Mouse (Mus musculus): ENCODE results near the gene Elmsan1.

Gene Elmsan1

DNA sequence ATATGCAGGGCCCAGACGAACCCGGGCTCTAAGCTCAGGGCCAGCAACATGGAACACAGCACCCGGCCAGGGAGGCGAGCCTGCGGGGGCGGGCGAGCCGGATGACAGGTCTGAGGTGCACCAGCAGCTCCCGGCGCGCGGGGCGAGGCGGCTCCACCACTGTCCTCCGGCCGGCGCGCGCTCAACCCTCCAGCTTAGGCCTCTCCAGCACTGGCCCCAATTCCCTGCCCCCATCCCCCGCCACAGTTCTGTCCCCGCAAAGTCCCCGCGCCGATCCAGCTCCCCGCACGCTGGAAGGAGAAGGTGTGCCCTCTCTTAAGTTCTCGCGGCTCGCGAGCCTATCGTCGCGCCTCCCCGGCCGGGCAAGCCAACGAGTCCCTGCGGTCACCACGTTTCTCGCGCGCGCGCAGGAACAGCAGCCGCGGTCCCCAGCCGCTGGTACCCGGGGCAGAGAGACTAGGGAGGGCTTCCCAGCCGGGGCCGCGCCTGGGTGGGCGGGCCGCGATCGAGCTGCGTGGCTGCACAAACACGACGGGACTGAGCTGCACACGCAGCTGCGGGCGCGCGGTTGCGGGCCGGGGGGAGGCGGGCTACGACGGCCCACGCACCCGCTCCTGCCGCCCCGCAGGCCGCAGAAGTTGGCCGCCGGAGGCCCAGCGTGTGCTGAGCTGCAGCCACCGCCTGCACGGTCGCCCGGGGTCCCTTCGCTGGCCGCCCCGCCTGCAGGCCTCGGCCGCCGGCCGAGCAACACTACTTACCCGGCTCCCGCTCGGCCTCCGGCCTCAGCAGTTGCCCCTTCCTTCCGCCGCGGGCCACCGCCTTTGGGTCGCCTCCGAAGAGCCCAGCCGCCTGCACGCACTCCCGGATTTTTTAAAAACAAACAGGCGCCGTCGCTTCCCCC lies 25.7 kb downstream of the Elmsan1 start:
- DNase-seq (ENCODE audit: low read depth), result no peak

- DNase-seq (ENCODE audit: low read depth), result no peak
Measured at GRCm38 (mm10) chr12:84192280-84192679, 26.4 kb downstream of the Elmsan1 start.

DNA sequence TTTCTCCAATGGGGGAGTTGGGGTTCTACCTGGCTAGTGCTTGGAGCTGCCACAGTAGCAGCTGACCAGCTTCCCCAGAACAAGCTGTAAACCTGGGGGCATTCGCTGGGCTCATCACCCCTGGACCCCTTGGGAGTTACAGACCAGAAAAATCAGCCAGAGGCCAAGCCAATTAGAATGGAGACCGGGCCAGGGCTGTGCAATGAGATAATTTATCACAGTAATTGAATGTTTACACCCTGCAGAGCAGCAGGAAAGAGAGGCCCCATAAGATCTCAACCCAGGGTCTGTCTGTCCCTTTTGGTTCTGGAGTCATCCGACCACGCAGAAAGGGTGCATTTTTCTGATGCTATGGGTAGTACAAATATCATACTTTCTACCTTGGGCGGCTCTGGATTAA lies 26.9 kb downstream of the Elmsan1 start:
- no peak for DNase-seq (ENCODE audit: low read depth)

GRCm38 (mm10) chr12:84191190-84191589 lies 27.5 kb downstream of the Elmsan1 start:
- no peak for DNase-seq (ENCODE audit: low read depth)

DNA sequence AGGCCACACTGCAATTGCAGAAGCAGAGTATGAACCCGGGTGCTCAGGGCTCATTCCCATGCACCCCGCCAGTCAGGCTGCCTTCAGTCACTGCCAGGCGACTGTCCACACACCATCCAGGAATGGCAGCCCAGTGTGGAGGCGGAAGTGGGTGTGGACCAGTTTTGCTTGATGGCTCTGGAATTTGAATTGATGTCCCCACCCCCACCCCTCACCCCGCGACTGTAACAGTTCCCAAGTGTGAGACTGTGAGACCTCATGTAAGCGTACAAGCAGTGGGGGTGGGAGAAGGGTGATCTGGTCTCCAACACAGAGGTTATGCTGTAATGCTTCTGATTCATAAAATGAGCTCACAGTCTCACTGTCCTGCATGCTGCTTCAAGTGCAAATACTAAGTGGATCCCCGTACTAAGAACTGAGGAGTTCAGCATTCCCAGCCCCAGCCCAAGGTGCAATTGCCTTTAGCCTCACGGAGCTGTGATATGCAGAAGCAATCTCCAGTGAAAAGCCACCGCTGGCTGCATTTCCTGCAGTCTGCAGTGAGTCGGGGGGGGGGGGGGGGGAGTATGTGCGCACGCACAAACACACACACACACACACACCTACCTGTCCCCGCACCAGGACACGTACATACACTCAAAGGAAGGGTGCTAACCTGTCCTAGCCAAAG lies 28.4 kb downstream of the Elmsan1 start:
- DNase-seq (ENCODE audit: low read depth), result no peak

GRCm38 (mm10) chr12:84188881-84189444 lies 29.7 kb downstream of the Elmsan1 start:
- no peak for DNase-seq (ENCODE audit: low read depth)

- no peak for DNase-seq (ENCODE audit: low read depth)
Measured at GRCm38 (mm10) chr12:84187752-84188601, 30.7 kb downstream of the Elmsan1 start.

GRCm38 (mm10) chr12:84186950-84187349 lies 31.7 kb downstream of the Elmsan1 start:
- no peak for DNase-seq (ENCODE audit: low read depth)

DNA sequence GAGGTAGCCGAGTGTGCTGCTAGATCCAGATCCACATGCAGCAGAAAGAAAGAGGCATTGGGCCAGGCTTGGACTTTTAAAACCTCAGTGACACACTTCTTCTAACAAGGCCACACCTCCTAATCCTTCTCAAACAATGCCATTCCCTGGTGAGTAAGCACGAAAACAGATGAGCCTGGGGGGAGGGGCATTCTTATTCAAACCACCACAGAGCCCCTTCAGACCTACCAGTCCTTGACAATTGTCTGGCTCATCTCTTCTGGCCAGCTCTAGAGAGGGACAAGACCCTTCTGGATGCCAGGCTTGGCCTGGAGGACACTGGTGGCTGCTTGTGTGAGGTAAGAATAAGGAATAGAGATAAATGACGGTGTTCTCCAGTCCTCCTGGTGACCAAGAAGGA lies 32.1 kb downstream of the Elmsan1 start:
- no peak for DNase-seq (ENCODE audit: low read depth)

GRCm38 (mm10) chr12:84185547-84185946 lies 33.1 kb downstream of the Elmsan1 start:
- no peak for DNase-seq (ENCODE audit: low read depth)

- no peak for DNase-seq (ENCODE audit: low read depth)
Measured at GRCm38 (mm10) chr12:84184979-84185378, 33.7 kb downstream of the Elmsan1 start.

- DNase-seq (ENCODE audit: low read depth), result no peak
Measured at GRCm38 (mm10) chr12:84181999-84182398, 36.7 kb downstream of the Elmsan1 start.

DNA sequence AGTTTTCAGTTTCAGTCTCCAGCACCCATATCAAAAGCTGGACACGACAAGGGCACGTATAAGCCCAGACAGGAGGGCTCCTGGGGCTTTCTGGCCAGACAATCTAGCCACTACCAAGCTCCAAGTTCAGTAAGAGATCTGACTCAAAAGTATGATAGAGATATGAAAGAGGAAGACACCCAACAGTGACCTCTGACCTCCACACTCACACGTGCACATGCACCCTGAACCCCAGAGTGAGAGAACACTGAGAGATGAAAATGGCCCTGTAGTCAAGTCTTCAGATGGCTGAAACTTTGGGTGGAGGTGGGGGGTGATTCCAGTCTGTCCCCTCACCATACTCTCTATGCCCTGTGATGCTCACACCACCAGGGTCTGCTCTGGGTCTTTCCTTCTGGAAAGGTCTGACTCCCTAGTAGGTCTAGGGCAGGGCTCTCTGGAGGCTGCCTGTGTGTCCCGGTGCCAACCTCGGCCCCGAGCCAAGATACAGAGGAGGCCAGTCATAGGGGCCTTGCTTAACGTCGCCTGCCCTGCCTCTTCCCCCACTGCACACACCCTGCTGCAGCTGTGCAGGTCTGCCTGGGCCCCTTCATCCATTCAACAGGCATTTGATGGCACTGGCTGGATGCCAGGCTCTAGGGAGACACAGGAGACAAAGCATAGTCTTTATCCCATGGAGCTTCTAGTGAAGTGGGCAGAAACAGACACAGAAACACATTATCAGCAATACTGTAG lies 37.8 kb downstream of the Elmsan1 start:
- no peak for DNase-seq (ENCODE audit: low read depth)

DNA sequence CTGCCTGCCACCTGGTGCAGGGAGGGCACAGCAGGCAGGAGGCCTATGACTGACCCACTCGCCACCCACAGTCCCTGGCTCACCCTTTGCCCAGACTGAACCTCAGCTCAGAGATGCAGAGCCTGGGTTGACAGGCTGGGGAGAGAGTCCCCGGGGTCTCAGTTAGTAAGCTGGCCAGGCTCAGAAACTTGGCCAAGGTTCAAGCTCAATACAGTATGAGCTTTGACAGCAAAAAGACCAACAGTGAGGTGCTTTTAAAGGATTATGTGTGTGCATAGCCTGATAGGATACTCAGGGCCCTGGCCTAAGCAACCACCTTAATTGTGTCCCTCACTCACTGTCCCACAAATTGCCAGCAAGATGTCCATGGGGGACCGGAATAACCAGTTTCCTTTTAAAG lies 38.6 kb downstream of the Elmsan1 start:
- DNase-seq (ENCODE audit: low read depth), result no peak

DNA sequence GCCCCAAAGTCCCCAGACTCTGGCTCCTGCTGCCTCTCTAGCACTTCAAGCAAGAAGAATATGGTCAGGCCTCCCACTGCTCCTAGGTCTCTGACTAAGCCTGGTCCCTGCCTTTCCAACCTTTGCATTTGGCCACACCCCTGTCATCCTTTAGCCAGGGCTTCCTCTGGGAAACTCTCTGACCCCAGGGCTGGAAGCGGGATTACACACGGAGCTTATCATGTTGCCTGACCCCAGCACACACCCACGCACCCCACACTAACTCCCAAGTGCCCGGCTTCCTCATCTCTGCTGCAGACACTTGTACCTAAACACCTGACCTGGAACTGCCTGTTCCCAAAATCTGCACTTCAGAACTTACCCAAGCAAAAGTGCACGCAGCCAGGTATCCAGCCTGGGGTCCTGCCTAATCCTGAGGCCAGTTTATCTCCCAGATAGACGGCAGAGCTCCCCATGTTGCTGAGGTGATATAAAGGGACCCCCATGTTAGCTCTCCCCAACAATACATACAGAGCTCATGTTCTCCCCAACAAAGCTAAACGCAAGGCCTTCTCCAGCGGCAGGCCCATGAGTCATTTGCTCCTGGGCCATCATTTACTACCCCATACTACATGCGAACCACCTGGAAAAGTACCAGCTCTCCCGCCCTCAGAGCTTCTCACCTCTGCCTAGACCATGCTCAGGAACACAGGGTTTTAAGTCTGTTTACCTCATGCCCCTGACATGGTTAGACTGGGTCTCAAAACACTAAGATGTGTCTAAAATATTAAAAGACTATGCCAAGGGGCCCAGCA lies 39.8 kb downstream of the Elmsan1 start:
- DNase-seq (ENCODE audit: low read depth), result no peak

DNA sequence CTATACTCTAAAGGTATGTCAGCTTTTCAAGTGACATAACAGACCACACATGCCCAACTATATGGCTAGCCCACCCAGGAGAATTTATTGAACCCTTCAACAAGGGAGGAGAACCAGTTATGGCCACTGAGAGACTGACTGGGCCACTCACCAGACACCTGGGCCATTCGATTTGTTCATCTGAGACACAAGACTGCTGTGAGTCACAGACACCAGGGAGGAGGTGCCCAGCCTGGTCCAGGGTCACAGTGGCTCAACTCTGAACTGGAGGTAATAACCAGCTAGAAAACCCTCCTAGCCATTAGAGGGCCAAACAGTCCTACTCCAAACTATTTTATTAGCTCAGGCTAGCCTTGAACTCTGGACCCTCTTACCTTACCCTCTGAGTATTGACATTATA lies 40.6 kb downstream of the Elmsan1 start:
- no peak for DNase-seq (ENCODE audit: low read depth)

DNA sequence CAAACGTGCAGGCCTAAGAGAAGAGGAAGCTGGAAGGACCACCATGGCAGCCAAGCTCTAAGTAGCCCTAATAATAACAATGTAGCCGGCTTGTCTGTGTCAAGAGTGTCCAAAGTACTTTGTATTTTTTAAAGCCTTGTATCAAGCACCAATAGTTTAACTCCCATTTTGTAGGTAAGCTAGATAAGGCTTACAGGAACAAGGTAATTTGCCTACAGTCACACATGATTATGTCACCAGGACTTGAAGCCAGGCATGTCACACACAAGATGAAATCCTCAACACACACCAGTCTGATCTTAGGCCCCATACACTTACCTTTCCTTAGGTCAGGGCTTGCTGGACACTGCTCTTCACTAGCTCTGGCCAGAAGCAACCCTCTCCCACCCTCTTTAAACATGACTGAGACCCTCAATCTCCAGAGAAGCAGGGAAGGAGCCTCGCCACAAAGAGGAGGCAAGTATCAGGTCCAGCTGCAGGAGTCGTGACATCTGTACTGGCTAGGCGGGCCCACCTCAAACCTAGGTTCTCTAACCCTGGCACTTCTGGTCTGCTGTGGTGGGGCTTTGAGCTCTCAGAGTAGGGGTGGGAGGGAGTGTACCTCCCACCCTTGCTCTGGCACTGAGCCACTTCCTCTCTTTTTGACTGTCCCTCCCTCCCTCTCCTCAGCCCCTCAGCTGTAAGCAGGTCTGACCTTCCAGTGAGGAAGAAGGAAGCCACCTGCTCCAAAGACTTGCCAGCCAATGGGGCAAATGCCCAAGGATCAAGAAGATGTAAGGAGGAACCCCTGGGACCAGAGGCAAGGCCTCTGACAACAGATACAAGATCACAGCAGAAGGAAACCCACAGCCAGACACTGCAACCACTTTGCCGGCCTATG lies 41.6 kb downstream of the Elmsan1 start:
- DNase-seq (ENCODE audit: low read depth), result no peak

DNA sequence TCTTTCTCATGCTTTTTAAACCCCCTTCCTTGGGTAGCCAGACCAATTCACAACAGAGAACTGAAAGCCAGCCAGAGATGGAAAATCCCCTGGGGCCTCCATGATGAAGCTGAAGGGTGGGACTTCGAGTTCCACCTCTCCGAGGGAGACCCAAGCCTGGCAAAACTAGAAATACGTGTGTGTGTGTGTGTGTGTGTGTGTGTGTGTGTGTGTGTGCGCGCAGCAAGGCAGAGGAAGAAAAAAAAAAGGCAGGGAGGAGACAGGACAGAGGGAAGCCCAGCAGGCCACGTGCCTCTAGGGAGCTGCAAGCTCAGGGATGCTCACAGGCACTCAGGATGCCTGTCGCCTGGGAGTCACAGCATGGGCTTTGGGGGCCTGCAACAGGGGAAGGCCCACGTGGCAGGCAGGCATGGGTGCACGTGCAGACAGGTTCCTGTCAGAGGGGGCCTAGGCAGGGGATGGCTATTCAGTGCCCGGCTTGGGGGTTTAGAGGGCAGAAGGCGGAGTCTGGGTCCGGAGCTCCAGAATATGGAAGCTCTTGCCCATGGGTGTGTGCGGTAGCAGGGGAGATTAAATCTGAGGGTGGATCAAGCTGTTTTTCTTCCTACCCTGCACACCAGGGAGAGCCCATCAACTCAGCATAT lies 42.4 kb downstream of the Elmsan1 start:
- DNase-seq (ENCODE audit: low read depth), result peak; percentile 37

DNA sequence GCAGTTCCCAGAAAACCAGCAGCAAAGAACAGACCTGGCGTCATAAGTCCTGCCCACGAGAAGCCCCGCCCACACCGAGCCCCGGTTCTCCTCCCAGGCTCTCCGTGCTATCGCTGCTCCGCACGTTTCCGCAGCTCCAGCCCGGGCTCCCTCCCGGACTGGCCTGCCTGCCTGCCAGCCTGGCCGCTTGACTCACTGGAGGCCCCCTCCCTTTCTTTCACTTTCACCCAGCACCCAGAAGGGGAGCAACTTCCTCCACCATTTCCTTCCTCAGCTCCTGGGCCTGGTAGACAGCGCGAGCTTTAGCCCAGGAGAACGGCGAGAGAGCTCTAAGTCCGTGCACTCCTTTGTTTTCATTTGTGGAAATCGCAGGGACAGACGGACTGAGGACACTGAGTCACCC lies 43.0 kb downstream of the Elmsan1 start:
- DNase-seq (ENCODE audit: low read depth), result peak; percentile 96
